Mouse (Mus musculus): ENCODE results near the gene Gm10644. TPM values are rescaled to one million over a fixed set of nuclear protein-coding genes. Genes with fewer than 3 reads are reported as not detected.

Gm10644 gene
- polyA plus RNA-seq, 1 experiment from 2014 or later, result 0.13 TPM

- H3K4me2 ChIP-seq (replicated peaks; ENCODE audit: low read depth), result no peak overlapping the region
- 0 out of 2 replicates have a peak overlapping the region, but pooled peaks have one; percentile 4 for H3K27ac ChIP-seq (replicated peaks)
- WGBS, result 53% methylated on average over 6 of the region's 6 CpGs
- H3K36me3 ChIP-seq (ENCODE audit: control insufficient read depth, insufficient read depth, low read length), result peaks cover 9% of the 10 kb centered on the region; the same call in 1 of the 2 replicates
- H3K4me3 ChIP-seq (ENCODE audit: low read depth, low read length), result no peak overlapping the region
- no peak for TF ChIP-seq CTCF (IDR thresholded peaks at IDR 0.05; ENCODE audit: low read depth)
- no peak for TF ChIP-seq EP300 (optimal IDR thresholded peaks at IDR 0.05)
- no peak overlapping the region for H3K9ac ChIP-seq (ENCODE audit: low read length)
- ATAC-seq (ENCODE audit: low FRiP score, low TSS enrichment), result no peak
- H3K9me3 ChIP-seq (ENCODE audit: control insufficient read depth, low read length), result no peaks in the 10 kb centered on the region
- H3K4me1 ChIP-seq (replicated peaks; ENCODE audit: control insufficient read depth, insufficient read depth), result peaks cover 3% of the 10 kb centered on the region; the same call in 1 of the 2 replicates
- no peak for DNase-seq (ENCODE audit: low spot score)
- no peaks in the 10 kb centered on the region for H3K27me3 ChIP-seq (ENCODE audit: control insufficient read depth, insufficient read depth, low read length)
Observed at GRCm38 (mm10) chr8:83977646-83978045, 22.6 kb upstream of the Gm10644 start.

- H3K9me3 ChIP-seq (ENCODE audit: control insufficient read depth, low read length), result no peaks in the 10 kb centered on the region
- no peak overlapping the region for H3K4me3 ChIP-seq (ENCODE audit: low read depth, low read length)
- H3K9ac ChIP-seq (ENCODE audit: low read length), result no peak overlapping the region
- 76% methylated on average over 5 of the region's 5 CpGs for WGBS
- TF ChIP-seq CTCF (IDR thresholded peaks at IDR 0.05; ENCODE audit: low read depth) (peak; percentile 49), EP300 (optimal IDR thresholded peaks at IDR 0.05) (no peak)
- no peaks in the 10 kb centered on the region for H3K27me3 ChIP-seq (ENCODE audit: control insufficient read depth, insufficient read depth, low read length)
- no peak overlapping the region for H3K27ac ChIP-seq (replicated peaks)
- ATAC-seq (ENCODE audit: low FRiP score, low TSS enrichment) (no peak), DNase-seq (ENCODE audit: low spot score) (no peak)
- H3K36me3 ChIP-seq (ENCODE audit: control insufficient read depth, insufficient read depth, low read length), result peaks cover 9% of the 10 kb centered on the region; the same call in 1 of the 2 replicates
- H3K4me2 ChIP-seq (replicated peaks; ENCODE audit: low read depth), result no peak overlapping the region
- peaks cover 3% of the 10 kb centered on the region; the same call in 1 of the 2 replicates for H3K4me1 ChIP-seq (replicated peaks; ENCODE audit: control insufficient read depth, insufficient read depth)
Observed at GRCm38 (mm10) chr8:83976779-83977350, 21.9 kb upstream of the Gm10644 start.

GRCm38 (mm10) chr8:83976101-83976630 is 21.2 kb upstream of the Gm10644 start:
- no peak overlapping the region for H3K4me3 ChIP-seq (ENCODE audit: low read depth, low read length)
- no peak overlapping the region for H3K9ac ChIP-seq (ENCODE audit: low read length)
- TF ChIP-seq EP300 (optimal IDR thresholded peaks at IDR 0.05) (no peak), CTCF (IDR thresholded peaks at IDR 0.05; ENCODE audit: low read depth) (peak; percentile 67)
- ATAC-seq (ENCODE audit: low FRiP score, low TSS enrichment), result no peak
- H3K36me3 ChIP-seq (ENCODE audit: control insufficient read depth, insufficient read depth, low read length), result peaks cover 4% of the 10 kb centered on the region; the same call in 1 of the 2 replicates
- H3K9me3 ChIP-seq (ENCODE audit: control insufficient read depth, low read length), result no peaks in the 10 kb centered on the region
- peaks cover 3% of the 10 kb centered on the region; the same call in 1 of the 2 replicates for H3K4me1 ChIP-seq (replicated peaks; ENCODE audit: control insufficient read depth, insufficient read depth)
- no peaks in the 10 kb centered on the region for H3K27me3 ChIP-seq (ENCODE audit: control insufficient read depth, insufficient read depth, low read length)
- no peak overlapping the region for H3K27ac ChIP-seq (replicated peaks)
- peak; percentile 36 for DNase-seq (ENCODE audit: low spot score)
- H3K4me2 ChIP-seq (replicated peaks; ENCODE audit: low read depth), result no peak overlapping the region
- 84% methylated on average over 4 of the region's 4 CpGs for WGBS

GRCm38 (mm10) chr8:83974521-83974920 is 19.5 kb upstream of the Gm10644 start:
- H3K4me1 ChIP-seq (replicated peaks; ENCODE audit: control insufficient read depth, insufficient read depth), result peaks cover 3% of the 10 kb centered on the region; the same call in 1 of the 2 replicates
- H3K27me3 ChIP-seq (ENCODE audit: control insufficient read depth, insufficient read depth, low read length), result no peaks in the 10 kb centered on the region
- H3K36me3 ChIP-seq (ENCODE audit: control insufficient read depth, insufficient read depth, low read length), result no peaks in the 10 kb centered on the region
- no peak overlapping the region for H3K4me2 ChIP-seq (replicated peaks; ENCODE audit: low read depth)
- H3K9me3 ChIP-seq (ENCODE audit: control insufficient read depth, low read length), result no peaks in the 10 kb centered on the region
- no peak overlapping the region for H3K4me3 ChIP-seq (ENCODE audit: low read depth, low read length)
- DNase-seq (ENCODE audit: low spot score) (no peak), ATAC-seq (ENCODE audit: low FRiP score, low TSS enrichment) (no peak)
- no peak overlapping the region for H3K27ac ChIP-seq (replicated peaks)
- H3K9ac ChIP-seq (ENCODE audit: low read length), result no peak overlapping the region
- WGBS, result 74% methylated on average over 4 of the region's 4 CpGs
- TF ChIP-seq CTCF (IDR thresholded peaks at IDR 0.05; ENCODE audit: low read depth), result no peak
- TF ChIP-seq EP300 (optimal IDR thresholded peaks at IDR 0.05), result no peak

- peak overlapping the region; percentile 91 for H3K4me3 ChIP-seq (ENCODE audit: low read depth, low read length)
- WGBS, result 3% methylated on average over 37 of the region's 37 CpGs
- peak overlapping the region; percentile 99 for H3K4me2 ChIP-seq (replicated peaks; ENCODE audit: low read depth)
- ATAC-seq (ENCODE audit: low FRiP score, low TSS enrichment) (no peak), DNase-seq (ENCODE audit: low spot score) (no peak)
- H3K36me3 ChIP-seq (ENCODE audit: control insufficient read depth, insufficient read depth, low read length), result no peaks in the 10 kb centered on the region; the same call in 1 of the 2 replicates
- no peaks in the 10 kb centered on the region for H3K27me3 ChIP-seq (ENCODE audit: control insufficient read depth, insufficient read depth, low read length)
- peak overlapping the region; percentile 78 for H3K27ac ChIP-seq (replicated peaks)
- peak overlapping the region; percentile 89 for H3K9ac ChIP-seq (ENCODE audit: low read length)
- no peaks in the 10 kb centered on the region for H3K9me3 ChIP-seq (ENCODE audit: control insufficient read depth, low read length)
- no peak for TF ChIP-seq EP300 (optimal IDR thresholded peaks at IDR 0.05)
- no peak for TF ChIP-seq CTCF (IDR thresholded peaks at IDR 0.05; ENCODE audit: low read depth)
- peaks cover 3% of the 10 kb centered on the region; the same call in 1 of the 2 replicates for H3K4me1 ChIP-seq (replicated peaks; ENCODE audit: control insufficient read depth, insufficient read depth)
Observed at GRCm38 (mm10) chr8:83973161-83974031, 18.4 kb upstream of the Gm10644 start.

Measured in stomach, postnatal 0 days (tissue).